ENCODE assay signal across 8 mouse cellular contexts in genomic region chr6:108212881-108213295, GRCm38 (mm10). TPM values are rescaled to one million over a fixed set of nuclear protein-coding genes. Genes with fewer than 3 reads are reported as not detected.
DNase-seq lines count a peak whose midpoint lies in the region; ATAC-seq lines count a peak whose summit lies in the region.

Gene Itpr1, plus strand, starts transcription at chr6:108213096.

- peaks cover 33% of the 10 kb centered on the region for H3K4me1 ChIP-seq in heart, embryonic 10.5 days
- H3K4me1 ChIP-seq in kidney, embryonic 15.5 days = peaks cover 38% of the 10 kb centered on the region

- under 1% methylated on average over 27 of the region's 27 CpGs for WGBS in heart, embryonic 10.5 days
- under 1% methylated on average over 27 of the region's 27 CpGs for WGBS in kidney, embryonic 15.5 days

- no peaks in the 10 kb centered on the region for H3K9me3 ChIP-seq in heart, embryonic 10.5 days
- no peaks in the 10 kb centered on the region for H3K9me3 ChIP-seq in kidney, embryonic 15.5 days (replicated peaks)

- peak; percentile 95 for ATAC-seq in erythroblast, adult 5-6 weeks (replicated peaks; ENCODE audit: low FRiP score, poor library complexity, severe bottlenecking)
- peak; percentile 100 for ATAC-seq in kidney, embryonic 15.5 days (replicated peaks; ENCODE audit: low FRiP score)
- peak; percentile 97 for ATAC-seq in monocyte, adult 5-6 weeks (replicated peaks; ENCODE audit: insufficient number of reproducible peaks, low FRiP score, low TSS enrichment, poor library complexity, severe bottlenecking)

- peak within 1 kb of the TSS; percentile 84 for H3K4me3 ChIP-seq in heart, embryonic 10.5 days
- peak within 1 kb of the TSS; percentile 91 for H3K4me3 ChIP-seq in kidney, embryonic 15.5 days (replicated peaks)

- H3K36me3 ChIP-seq in heart, embryonic 10.5 days = peaks cover under 1% of the 10 kb centered on the region; the same call in 1 of the 2 replicates
- H3K36me3 ChIP-seq in kidney, embryonic 15.5 days = peaks cover 5% of the 10 kb centered on the region; the same call in 1 of the 2 replicates

- peak within 1 kb of the TSS; percentile 91 for H3K27ac ChIP-seq in heart, embryonic 10.5 days
- peak within 1 kb of the TSS; percentile 84 for H3K27ac ChIP-seq in kidney, embryonic 15.5 days

- H3K9ac ChIP-seq in kidney, embryonic 15.5 days = peak within 1 kb of the TSS; percentile 77

- DNase-seq in B cell, adult 2 months = peak; percentile 95 to 97
- peak; percentile 99 for DNase-seq in brain, adult 2 months (ENCODE audit: low read depth, low spot score)
- peak; percentile 99 for DNase-seq in heart, embryonic 10.5 days (ENCODE audit: low spot score)
- peak; percentile 97 for DNase-seq in liver
- peak; percentile 94 to 97 for DNase-seq in spleen, postnatal 4 days (ENCODE audit: low spot score in 2 of 2)

- H3K4me2 ChIP-seq in kidney, embryonic 15.5 days = peak within 1 kb of the TSS; percentile 87

- H3K27me3 ChIP-seq in heart, embryonic 10.5 days (ENCODE audit: insufficient read depth, poor library complexity, severe bottlenecking) = no peaks in the 10 kb centered on the region
- H3K27me3 ChIP-seq in kidney, embryonic 15.5 days = no peaks in the 10 kb centered on the region

RNA-seq across cellular contexts. Expression of gene Itpr1, which starts in this region (rescaled TPM):
- 14.0 and 15.0 TPM in 2 replicates for total RNA-seq in erythroblast, adult 5-6 weeks (2015; ENCODE audit: low replicate concordance)
- total RNA-seq in erythroblast, adult 5-6 weeks (2017; ENCODE audit: low replicate concordance) = 10.1 and 19.4 TPM in 2 replicates
- 14.6 and 19.4 TPM in 2 replicates for polyA plus RNA-seq in heart, embryonic 10.5 days (2016; fragmentation: Nextera tagmentation; extraction: Ambion mirVana)
- 18.6 and 19.4 TPM in 2 replicates for polyA plus RNA-seq in kidney, embryonic 15.5 days (2015; fragmentation: Nextera tagmentation; extraction: Ambion mirVana)
- total RNA-seq in monocyte, adult 5-6 weeks (2017) = 89.4 to 121 TPM (median 102 TPM) in 3 replicates

Comparison
In these comparisons a context has a peak if more than half of its experiments do, and no peak if none do; other contexts are left out.
1. Peak in every context shown above with its lines: DNase-seq, ATAC-seq, H3K4me3 ChIP-seq and H3K27ac ChIP-seq.